Mouse (Mus musculus): Measurements from ENCODE around the gene Pcbd1.

DNA sequence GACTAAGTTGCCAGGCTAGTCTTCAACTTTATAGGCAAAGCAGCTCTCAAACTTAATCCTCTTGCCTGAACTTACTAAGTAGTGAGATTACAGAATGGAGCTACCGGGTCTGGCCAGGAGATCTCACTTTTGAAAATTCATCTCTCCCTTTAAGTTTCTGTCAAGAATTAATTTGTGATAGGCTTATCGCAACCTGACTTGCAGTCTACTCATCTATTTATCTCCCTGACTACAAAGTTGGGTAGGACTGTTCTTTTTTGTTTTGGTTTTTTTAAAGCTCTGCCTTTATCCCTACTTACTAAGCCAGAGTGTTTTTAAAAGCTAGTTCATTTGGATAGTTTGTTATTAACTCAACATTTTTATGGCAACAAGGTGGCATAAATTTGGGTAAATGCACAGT lies 35.3 kb downstream of the Pcbd1 start:
- TF ChIP-seq CTCF (IDR thresholded peaks at IDR 0.05; ENCODE audit: borderline replicate concordance, insufficient read depth, low read length) (no peak), POLR2A (IDR thresholded peaks at IDR 0.05; ENCODE audit: low read depth, low read length) (no peak)
